Mouse (Mus musculus): ENCODE measurements around the gene Tmem203. TPM values are rescaled to one million over a fixed set of nuclear protein-coding genes. Genes with fewer than 3 reads are reported as not detected.

The Tmem203 gene
- polyA plus RNA-seq, 1 experiment from 2014 or later = 16.4 TPM

GRCm38 (mm10) chr2:25267241-25267640 is 12.0 kb downstream of the Tmem203 start:
- no peak overlapping the region for H3K4me3 ChIP-seq (ENCODE audit: low read depth, low read length)
- H3K27me3 ChIP-seq (ENCODE audit: insufficient read depth, low read length) = peaks cover 16% of the 10 kb centered on the region
- ATAC-seq (ENCODE audit: insufficient read depth) (no peak), DNase-seq (no peak)
- no peak overlapping the region for H3K27ac ChIP-seq (ENCODE audit: low read depth)
- H3K36me3 ChIP-seq (ENCODE audit: insufficient read depth) = peaks cover 27% of the 10 kb centered on the region
- H3K4me2 ChIP-seq = no peak overlapping the region
- H3K9me3 ChIP-seq (ENCODE audit: low read depth, low read length) = no peaks in the 10 kb centered on the region
- TF ChIP-seq CTCF (IDR thresholded peaks at IDR 0.05; ENCODE audit: low read depth) = no peak
- 0 out of 2 replicates have a peak, but pooled peaks cover 5% of the 10 kb centered on the region for H3K4me1 ChIP-seq (ENCODE audit: insufficient read depth)
- H3K9ac ChIP-seq = no peak overlapping the region

DNA sequence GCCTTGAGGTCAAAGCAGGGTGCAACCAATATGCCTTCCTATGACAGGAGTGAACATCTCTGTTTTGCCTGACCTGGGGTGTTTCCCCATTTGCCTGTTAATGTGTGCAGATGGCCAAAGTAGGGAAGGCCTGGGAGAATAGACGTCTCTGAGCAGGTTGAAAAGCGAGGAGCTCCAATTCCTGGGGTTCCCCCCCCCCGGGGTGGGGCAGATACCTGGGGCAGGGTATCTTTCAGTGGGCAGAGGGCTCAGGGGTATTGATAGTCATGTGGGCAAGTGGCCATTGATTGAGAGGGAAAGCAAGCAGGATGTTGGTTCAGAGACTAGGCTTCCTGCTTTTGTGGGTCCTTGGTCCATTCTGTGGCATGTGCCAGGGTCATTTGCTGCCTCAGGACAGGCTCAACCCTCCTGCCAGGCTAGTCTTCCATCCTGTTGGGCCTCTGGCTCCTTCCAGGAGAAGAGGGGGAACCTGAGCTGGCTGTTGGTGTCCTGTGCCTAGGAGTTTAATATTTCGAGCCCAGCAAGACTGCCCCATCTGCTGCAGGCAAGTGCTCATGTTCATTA is 12.6 kb downstream of the Tmem203 start:
- 62% methylated on average over 4 of the region's 4 CpGs for WGBS
- ATAC-seq (ENCODE audit: insufficient read depth) (no peak), DNase-seq (no peak)
- no peak overlapping the region for H3K9ac ChIP-seq
- H3K4me3 ChIP-seq (ENCODE audit: low read depth, low read length) = no peak overlapping the region
- TF ChIP-seq CTCF (IDR thresholded peaks at IDR 0.05; ENCODE audit: low read depth) = no peak
- no peak overlapping the region for H3K27ac ChIP-seq (ENCODE audit: low read depth)
- H3K9me3 ChIP-seq (ENCODE audit: low read depth, low read length) = no peaks in the 10 kb centered on the region
- H3K4me1 ChIP-seq (ENCODE audit: insufficient read depth) = 0 out of 2 replicates have a peak, but pooled peaks cover 5% of the 10 kb centered on the region
- H3K27me3 ChIP-seq (ENCODE audit: insufficient read depth, low read length) = peaks cover 16% of the 10 kb centered on the region
- H3K36me3 ChIP-seq (ENCODE audit: insufficient read depth) = peaks cover 27% of the 10 kb centered on the region
- no peak overlapping the region for H3K4me2 ChIP-seq

DNA sequence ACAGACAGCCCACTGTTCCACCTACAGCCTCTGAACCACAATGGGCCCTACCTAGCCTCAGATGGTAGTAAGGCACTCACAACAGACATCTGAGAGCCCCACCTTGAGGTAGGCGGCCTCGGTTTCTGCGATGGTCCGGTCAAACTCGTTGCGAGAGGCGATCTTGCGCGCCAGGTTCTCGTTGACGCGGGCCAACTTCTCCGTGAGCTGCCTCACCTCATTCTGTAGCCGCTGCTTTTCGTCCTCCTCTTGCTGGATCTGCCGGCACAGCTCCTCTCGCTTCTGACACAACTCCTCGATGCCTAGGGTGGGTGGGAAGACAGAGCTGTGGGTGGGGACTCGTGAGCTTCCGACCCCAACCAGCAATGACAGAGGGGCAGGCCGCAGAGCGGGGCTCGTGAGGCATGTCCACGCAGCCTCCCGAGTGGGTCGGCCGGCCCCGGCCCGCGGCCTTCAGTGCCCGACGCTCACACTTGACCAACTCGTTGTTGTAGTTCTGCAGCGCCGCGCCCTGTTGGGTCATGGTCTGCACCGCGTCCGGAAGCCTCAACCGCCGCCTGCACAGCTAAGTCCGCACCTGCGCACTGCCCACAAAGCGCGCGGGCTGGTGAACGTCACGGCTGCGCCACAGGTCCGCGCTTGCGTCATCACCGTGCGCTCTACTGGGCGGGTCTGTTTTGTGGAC is 16.7 kb downstream of the Tmem203 start, which contains the start of the genes Ssna1 and Anapc2:
Gene Ssna1 (minus strand): TSS at position 612 of the 685 bp plus-strand sequence.
Gene Anapc2 (plus strand): TSS at position 652 of the 685 bp plus-strand sequence.
- Histone ChIP-seq H3K9ac (peak within 1 kb of the TSS; percentile 86), H3K9me3 (ENCODE audit: low read depth, low read length) (no peaks in the 10 kb centered on the region), H3K4me2 (peak within 1 kb of the TSS; percentile 96), H3K4me1 (ENCODE audit: insufficient read depth) (peaks cover 15% of the 10 kb centered on the region), H3K4me3 (ENCODE audit: low read depth, low read length) (peak within 1 kb of the TSS; percentile 95), H3K27me3 (ENCODE audit: insufficient read depth, low read length) (no peaks in the 10 kb centered on the region), H3K27ac (ENCODE audit: low read depth) (peak within 1 kb of the TSS; percentile 58), H3K36me3 (ENCODE audit: insufficient read depth) (peaks cover 63% of the 10 kb centered on the region)
- peak; percentile 97 for ATAC-seq (ENCODE audit: insufficient read depth)
- peak; percentile 41; the same call in 1 of the 2 replicates for TF ChIP-seq CTCF (IDR thresholded peaks at IDR 0.05; ENCODE audit: low read depth)
- DNase-seq = peak; percentile 99
- WGBS = under 1% methylated on average over 55 of the region's 55 CpGs

DNA sequence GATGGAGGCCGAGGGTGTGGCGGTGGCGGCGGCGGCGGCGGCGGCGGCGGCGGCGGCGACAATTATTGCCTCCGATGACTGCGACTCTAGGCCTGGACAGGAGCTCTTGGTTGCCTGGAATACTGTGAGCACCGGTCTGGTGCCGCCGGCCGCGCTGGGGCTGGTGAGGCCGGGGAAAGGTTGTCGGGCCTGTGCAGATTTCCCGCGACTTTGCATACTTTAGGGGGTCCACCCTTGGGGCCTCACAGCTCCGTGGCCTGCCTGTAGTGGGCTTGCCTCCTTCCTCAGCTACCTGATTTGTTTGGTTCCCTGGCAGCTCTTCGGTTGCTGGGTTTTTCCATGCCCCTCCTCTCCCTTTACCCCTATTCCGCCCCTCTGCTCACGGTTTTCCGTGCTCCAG is 17.3 kb downstream of the Tmem203 start:
- 0% methylated on average over 28 of the region's 29 CpGs for WGBS
- Histone ChIP-seq H3K4me2 (peak overlapping the region; percentile 96), H3K9ac (peak overlapping the region; percentile 86), H3K27me3 (ENCODE audit: insufficient read depth, low read length) (no peaks in the 10 kb centered on the region), H3K36me3 (ENCODE audit: insufficient read depth) (peaks cover 69% of the 10 kb centered on the region), H3K9me3 (ENCODE audit: low read depth, low read length) (no peaks in the 10 kb centered on the region), H3K4me1 (ENCODE audit: insufficient read depth) (peaks cover 15% of the 10 kb centered on the region), H3K27ac (ENCODE audit: low read depth) (peak overlapping the region; percentile 58; the same call in 1 of the 2 replicates), H3K4me3 (ENCODE audit: low read depth, low read length) (peak overlapping the region; percentile 95)
- DNase-seq (peak; percentile 17), ATAC-seq (ENCODE audit: insufficient read depth) (peak; percentile 69)
- TF ChIP-seq CTCF (IDR thresholded peaks at IDR 0.05; ENCODE audit: low read depth) = no peak

GRCm38 (mm10) chr2:25273010-25273409 is 17.8 kb downstream of the Tmem203 start:
- TF ChIP-seq CTCF (IDR thresholded peaks at IDR 0.05; ENCODE audit: low read depth) = no peak
- H3K36me3 ChIP-seq (ENCODE audit: insufficient read depth) = peaks cover 74% of the 10 kb centered on the region
- DNase-seq (no peak), ATAC-seq (ENCODE audit: insufficient read depth) (no peak)
- 29% methylated on average over 16 of the region's 16 CpGs for WGBS
- peak overlapping the region; percentile 95 for H3K4me3 ChIP-seq (ENCODE audit: low read depth, low read length)
- no peaks in the 10 kb centered on the region for H3K27me3 ChIP-seq (ENCODE audit: insufficient read depth, low read length)
- no peaks in the 10 kb centered on the region for H3K9me3 ChIP-seq (ENCODE audit: low read depth, low read length)
- H3K4me1 ChIP-seq (ENCODE audit: insufficient read depth) = peaks cover 15% of the 10 kb centered on the region
- H3K4me2 ChIP-seq = peak overlapping the region; percentile 96
- H3K27ac ChIP-seq (ENCODE audit: low read depth) = no peak overlapping the region
- H3K9ac ChIP-seq = peak overlapping the region; percentile 86

- H3K27ac ChIP-seq (ENCODE audit: low read depth) = no peak overlapping the region
- ATAC-seq (ENCODE audit: insufficient read depth) (no peak), DNase-seq (peak; percentile 90)
- no peak overlapping the region for H3K4me2 ChIP-seq
- H3K4me3 ChIP-seq (ENCODE audit: low read depth, low read length) = no peak overlapping the region
- H3K27me3 ChIP-seq (ENCODE audit: insufficient read depth, low read length) = no peaks in the 10 kb centered on the region
- H3K4me1 ChIP-seq (ENCODE audit: insufficient read depth) = no peaks in the 10 kb centered on the region
- peak; percentile 84 for TF ChIP-seq CTCF (IDR thresholded peaks at IDR 0.05; ENCODE audit: low read depth)
- H3K36me3 ChIP-seq (ENCODE audit: insufficient read depth) = peaks cover 92% of the 10 kb centered on the region
- 59% methylated on average over 13 of the region's 13 CpGs for WGBS
- H3K9me3 ChIP-seq (ENCODE audit: low read depth, low read length) = no peaks in the 10 kb centered on the region
- no peak overlapping the region for H3K9ac ChIP-seq
Observed at GRCm38 (mm10) chr2:25278928-25279882, 24.0 kb downstream of the Tmem203 start.

All from lung, embryonic 14.5 days (tissue).